ENCODE assay signal across 19 mouse cellular contexts in the genomic region with DNA sequence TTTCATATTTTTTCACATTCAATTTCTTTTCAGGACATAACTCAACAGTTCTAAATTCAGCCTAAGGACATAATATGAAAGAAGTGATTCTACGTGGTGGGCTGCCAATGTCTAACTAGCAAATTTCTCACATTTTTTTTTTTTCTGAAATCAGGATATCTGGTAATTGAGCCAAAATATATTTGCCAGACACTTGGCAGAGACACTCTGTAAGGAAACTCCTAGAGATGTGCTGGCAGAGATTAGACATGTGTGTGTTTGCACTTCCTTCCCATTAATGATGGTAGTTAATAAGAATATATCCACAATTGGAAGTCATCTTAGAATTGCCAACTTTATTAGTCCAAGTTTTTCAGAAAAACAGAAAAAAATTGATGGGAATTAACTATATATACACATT.
"Had no signal": no experiment of that assay in that cellular context is flagged by ENCODE, and none has a peak within 500 bp of the region (broad histone marks: within the 10 kb centered on the region; RNA-seq: fewer than 3 reads in every experiment).

No protein-coding gene starts in this region.

- DNase-seq: lung, adult 18-20 months; lung, embryonic 14.5 days; lung, postnatal 10 days; lung, postnatal 4 days; midbrain, embryonic 14.5 days; retina, postnatal 1 day; right cerebral cortex, adult 18-20 months; right cerebral cortex, postnatal 25 days; right cerebral cortex, postnatal 4 days; spleen, adult 18-20 months; thymus, adult 18-20 months; thymus, postnatal 14 days; thymus, postnatal 36 days had no signal

- H3K9ac ChIP-seq: lung, embryonic 14.5 days; midbrain, embryonic 12.5 days; neural tube, embryonic 13.5 days; neural tube, embryonic 15.5 days had no signal

- H3K27me3 ChIP-seq: midbrain, embryonic 12.5 days; neural tube, embryonic 13.5 days; neural tube, embryonic 15.5 days had no signal

- H3K4me2 ChIP-seq: lung, embryonic 14.5 days; midbrain, embryonic 12.5 days; neural tube, embryonic 13.5 days; neural tube, embryonic 15.5 days had no signal

- H3K4me3 ChIP-seq: midbrain, embryonic 10.5 days; midbrain, embryonic 12.5 days; myocyte; neural tube, embryonic 13.5 days; neural tube, embryonic 15.5 days had no signal

- H3K4me1 ChIP-seq: midbrain, embryonic 10.5 days; midbrain, embryonic 12.5 days; neural tube, embryonic 13.5 days; neural tube, embryonic 15.5 days had no signal

- H3K27ac ChIP-seq: midbrain, embryonic 10.5 days; midbrain, embryonic 12.5 days; neural tube, embryonic 13.5 days; neural tube, embryonic 15.5 days had no signal

- ATAC-seq: midbrain, embryonic 16.5 days had no signal

- H3K9me3 ChIP-seq: midbrain, embryonic 10.5 days; midbrain, embryonic 12.5 days; neural tube, embryonic 13.5 days; neural tube, embryonic 15.5 days had no signal

- H3K36me3 ChIP-seq: midbrain, embryonic 10.5 days; midbrain, embryonic 12.5 days; neural tube, embryonic 13.5 days; neural tube, embryonic 15.5 days had no signal
